Mouse (Mus musculus): ENCODE measurements around the gene Adamts15. TPM values are rescaled to one million over a fixed set of nuclear protein-coding genes. Genes with fewer than 3 reads are reported as not detected.

The Adamts15 gene
- total RNA-seq, 2 experiments from 2014 or later: 9.2 to 11.6 TPM

GRCm38 (mm10) chr9:30936674-30937438, 14.6 kb upstream of the Adamts15 start:
- DNase-seq (ENCODE audit: extremely low spot score in 1 of 2, low spot score in 2 of 2): peak; percentile 47 to 78
- intact Hi-C loops (cut with DNase I): loop anchor here (1.0 to 5.0 kb wide), 2 partner anchors 375 to 457 kb away; no protein-coding TSS in a partner anchor

GRCm38 (mm10) chr9:30934827-30935226, 12.6 kb upstream of the Adamts15 start:
- intact Hi-C loops (cut with DNase I): loop anchor here (5.0 kb wide), 1 partner anchor 373 kb away; no protein-coding TSS in a partner anchor
- DNase-seq (ENCODE audit: extremely low spot score in 1 of 2, low spot score in 2 of 2): no peak

- intact Hi-C loops (cut with DNase I): no loop called here
- no peak for DNase-seq (ENCODE audit: extremely low spot score in 1 of 2, low spot score in 2 of 2)
Observed at GRCm38 (mm10) chr9:30932346-30932745, 10.1 kb upstream of the Adamts15 start.

- DNase-seq (ENCODE audit: extremely low spot score in 1 of 2, low spot score in 2 of 2): no peak
- intact Hi-C loops (cut with DNase I): loop anchor here (10.0 kb wide), 1 partner anchor 204 kb away; no protein-coding TSS in a partner anchor
Observed at GRCm38 (mm10) chr9:30928759-30929158, 6.5 kb upstream of the Adamts15 start.

GRCm38 (mm10) chr9:30921261-30922103, 770 bp downstream of the Adamts15 start:
- DNase-seq (ENCODE audit: extremely low spot score in 1 of 2, low spot score in 2 of 2): no peak
- intact Hi-C loops (cut with DNase I): loop anchor here (10.0 kb wide), 1 partner anchor 197 kb away; no protein-coding TSS in a partner anchor

GRCm38 (mm10) chr9:30920736-30921135, 1.5 kb downstream of the Adamts15 start:
- intact Hi-C loops (cut with DNase I): loop anchor here (10.0 kb wide), 1 partner anchor 196 kb away; no protein-coding TSS in a partner anchor
- peak in 1 of 2 experiments; percentile 47 for DNase-seq (ENCODE audit: extremely low spot score in 1 of 2, low spot score in 2 of 2)

GRCm38 (mm10) chr9:30919686-30920085, 2.6 kb downstream of the Adamts15 start:
- intact Hi-C loops (cut with DNase I): loop anchor here (10.0 kb wide), 1 partner anchor 195 kb away; no protein-coding TSS in a partner anchor
- no peak for DNase-seq (ENCODE audit: extremely low spot score in 1 of 2, low spot score in 2 of 2)

GRCm38 (mm10) chr9:30918466-30919356, 3.5 kb downstream of the Adamts15 start:
- intact Hi-C loops (cut with DNase I): no loop called here
- no peak for DNase-seq (ENCODE audit: extremely low spot score in 1 of 2, low spot score in 2 of 2)

GRCm38 (mm10) chr9:30916266-30916968, 5.8 kb downstream of the Adamts15 start:
- intact Hi-C loops (cut with DNase I): no loop called here

GRCm38 (mm10) chr9:30914241-30914640, 8.0 kb downstream of the Adamts15 start:
- intact Hi-C loops (cut with DNase I): no loop called here
- DNase-seq (ENCODE audit: extremely low spot score in 1 of 2, low spot score in 2 of 2): no peak

More at GRCm38 (mm10) chr9:30916266-30916968, 5.8 kb downstream of the Adamts15 start:
- no peak for DNase-seq (ENCODE audit: extremely low spot score in 1 of 2, low spot score in 2 of 2)

GRCm38 (mm10) chr9:30913429-30913828, 8.8 kb downstream of the Adamts15 start:
- no peak for DNase-seq (ENCODE audit: extremely low spot score in 1 of 2, low spot score in 2 of 2)
- intact Hi-C loops (cut with DNase I): no loop called here

- intact Hi-C loops (cut with DNase I): no loop called here
- DNase-seq (ENCODE audit: extremely low spot score in 1 of 2, low spot score in 2 of 2): no peak
Observed at GRCm38 (mm10) chr9:30912161-30912560, 10.1 kb downstream of the Adamts15 start.

GRCm38 (mm10) chr9:30910491-30910890, 11.8 kb downstream of the Adamts15 start:
- intact Hi-C loops (cut with DNase I): no loop called here
- DNase-seq (ENCODE audit: extremely low spot score in 1 of 2, low spot score in 2 of 2): no peak

GRCm38 (mm10) chr9:30908973-30909372, 13.3 kb downstream of the Adamts15 start:
- intact Hi-C loops (cut with DNase I): no loop called here
- DNase-seq (ENCODE audit: extremely low spot score in 1 of 2, low spot score in 2 of 2): no peak

- DNase-seq (ENCODE audit: extremely low spot score in 1 of 2, low spot score in 2 of 2): no peak
- intact Hi-C loops (cut with DNase I): no loop called here
Observed at GRCm38 (mm10) chr9:30908296-30908690, 14.0 kb downstream of the Adamts15 start.

GRCm38 (mm10) chr9:30907677-30908295, 14.5 kb downstream of the Adamts15 start:
- intact Hi-C loops (cut with DNase I): no loop called here
- DNase-seq (ENCODE audit: extremely low spot score in 1 of 2, low spot score in 2 of 2): no peak

GRCm38 (mm10) chr9:30906426-30906825, 15.8 kb downstream of the Adamts15 start:
- intact Hi-C loops (cut with DNase I): no loop called here
- DNase-seq (ENCODE audit: extremely low spot score in 1 of 2, low spot score in 2 of 2): no peak
